Mouse (Mus musculus) myocyte (in vitro differentiated cells): Measurements from ENCODE around the gene Hao2. TPM values are rescaled to one million over a fixed set of nuclear protein-coding genes. Genes with fewer than 3 reads are reported as not detected.

ENCODE experiments used
- H3K27me3 ChIP-seq: one replicate; pipeline ENCODE4 v1.6.1; 2011; ENCODE audit not compliant: control insufficient read depth, insufficient read depth, insufficient read length
- H3K36me3 ChIP-seq: one replicate; pipeline ENCODE4 v1.6.1; 2011; ENCODE audit not compliant: control insufficient read depth, insufficient read depth
- H3K4me2 ChIP-seq: one replicate; pipeline ENCODE4 v1.6.1; 2011; ENCODE audit warnings: low read depth, control low read depth
- H3K4me3 ChIP-seq: one replicate; pipeline ENCODE4 v1.5.1; 2011; ENCODE audit warnings: mild to moderate bottlenecking, control low read depth, moderate library complexity
- H3K79me2 ChIP-seq: one replicate; pipeline ENCODE4 v1.6.1; 2011; ENCODE audit not compliant: control insufficient read depth, insufficient read depth
- H3ac ChIP-seq: one replicate; pipeline ENCODE4 v1.6.1; 2011; ENCODE audit not compliant: control insufficient read depth, insufficient read length
- CEBPB ChIP-seq: IDR thresholded peaks from 2 replicates; pipeline ENCODE4 v1.6.1; 2011; ENCODE audit warnings: mild to moderate bottlenecking, moderate library complexity; ENCODE audit not compliant: poor library complexity, insufficient read depth, severe bottlenecking
- E2F4 ChIP-seq: IDR thresholded peaks from one replicate; pipeline ENCODE4 v1.6.1; 2011; ENCODE audit warnings: mild to moderate bottlenecking, control low read depth, moderate library complexity; ENCODE audit not compliant: insufficient read depth
- MAX ChIP-seq: IDR thresholded peaks from one replicate; pipeline ENCODE4 v1.6.1; 2011; ENCODE audit warnings: low read depth, mild to moderate bottlenecking, control low read depth
- MYOD1 ChIP-seq, 3 experiments: IDR thresholded peaks; one replicate each; pipeline ENCODE4 v1.6.1; 2011; ENCODE audit warnings: control low read depth in 2 of 3, low read depth in 2 of 3, mild to moderate bottlenecking in 2 of 3, moderate library complexity in 1 of 3; ENCODE audit not compliant: insufficient read length in 2 of 3, control insufficient read depth in 1 of 3
- MYOG ChIP-seq, 3 experiments: IDR thresholded peaks; one replicate each; pipeline ENCODE4 v1.6.1; 2011; ENCODE audit warnings: control low read depth in 2 of 3, low read depth in 2 of 3, mild to moderate bottlenecking in 2 of 3; ENCODE audit not compliant: insufficient read length in 2 of 3, control insufficient read depth in 1 of 3, insufficient read depth in 1 of 3
- POLR2A ChIP-seq: IDR thresholded peaks from one replicate; pipeline ENCODE4 v1.6.1; 2011; ENCODE audit warnings: low read depth, mild to moderate bottlenecking, control low read depth, moderate library complexity; ENCODE audit not compliant: insufficient read length
- POLR2AphosphoS2 ChIP-seq: IDR thresholded peaks from one replicate; pipeline ENCODE4 v1.6.1; 2011; ENCODE audit warnings: low read depth, control low read depth; ENCODE audit not compliant: insufficient read length
- REST ChIP-seq: IDR thresholded peaks from one replicate; pipeline ENCODE4 v1.6.1; 2011; ENCODE audit warnings: mild to moderate bottlenecking, control low read depth, moderate library complexity; ENCODE audit not compliant: insufficient read depth, insufficient read length
- SRF ChIP-seq: IDR thresholded peaks from one replicate; pipeline ENCODE4 v1.6.1; 2011; ENCODE audit warnings: low read depth; ENCODE audit not compliant: control insufficient read depth, insufficient read length
- TCF12 ChIP-seq: IDR thresholded peaks from one replicate; pipeline ENCODE4 v1.6.1; 2011; ENCODE audit warnings: mild to moderate bottlenecking, control low read depth; ENCODE audit not compliant: poor library complexity, insufficient read depth, severe bottlenecking
- TCF3 ChIP-seq: IDR thresholded peaks from one replicate; pipeline ENCODE4 v1.6.1; 2011; ENCODE audit warnings: low read depth, control low read depth; ENCODE audit not compliant: insufficient read length
- USF1 ChIP-seq: IDR thresholded peaks from one replicate; pipeline ENCODE4 v1.6.1; 2011; ENCODE audit warnings: low read depth, mild to moderate bottlenecking, control low read depth, moderate library complexity
- polyA plus RNA-seq: library from polyadenylated mRNA; unstranded; fragments of >200 nt; fragmentation: generic; extraction: Trizol; gene quantifications from one replicate; pipeline ENCODE4 v1.2.1, GENCODE M21; 2012; ENCODE audit warnings: missing spikeins

Hao2 gene
- not detected for polyA plus RNA-seq

DNA sequence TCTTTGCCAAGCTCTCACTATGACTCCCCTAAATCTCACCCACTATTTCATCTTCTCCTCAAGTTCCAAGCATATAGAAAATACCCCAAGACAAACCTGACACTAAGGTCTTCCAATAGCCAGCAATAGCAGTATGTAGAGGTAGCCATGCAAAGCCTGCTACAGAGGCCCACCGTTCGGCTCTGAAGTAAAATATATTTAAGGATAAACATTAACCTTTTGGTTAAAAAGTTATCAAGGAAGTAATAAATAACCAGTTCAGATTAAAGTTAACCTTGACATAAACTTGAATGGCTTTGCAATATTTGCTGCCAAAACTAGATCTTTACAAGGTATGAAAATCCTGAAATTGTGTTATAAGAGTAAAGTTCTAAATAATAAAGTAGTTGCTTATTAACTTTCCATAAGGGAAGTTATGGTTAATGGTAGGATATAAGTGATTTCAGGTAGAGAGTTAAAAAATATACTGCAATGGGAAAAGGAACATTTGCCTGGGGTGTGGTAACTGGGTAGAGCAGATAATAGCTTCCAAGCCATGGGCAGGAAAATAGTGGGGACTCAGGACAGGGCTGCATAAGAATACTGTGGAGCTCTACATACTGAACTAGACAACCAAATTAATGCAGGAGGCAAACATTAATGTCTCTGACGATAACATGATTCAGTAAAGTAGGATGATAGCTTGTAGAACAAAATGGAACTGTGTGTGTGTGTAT lies at the start of gene Hao2:
Gene Hao2, minus strand, starts transcription at position 183 of the 716 bp plus-strand sequence.
- Histone ChIP-seq H3K36me3 (no peaks in the 10 kb centered on the region), H3K4me2 (no peak within 1 kb of the TSS), H3K79me2 (no peaks in the 10 kb centered on the region), H3K27me3 (no peaks in the 10 kb centered on the region), H3K4me3 (no peak within 1 kb of the TSS), H3ac (no peak within 1 kb of the TSS)
- TF ChIP-seq POLR2AphosphoS2 (no peak), POLR2A (no peak), MAX (no peak), MYOD1 (IDR thresholded peaks at IDR 0.05; ENCODE audit: control insufficient read depth in 1 of 3, insufficient read length in 2 of 3, low read depth in 2 of 3) (no peak), SRF (no peak), TCF3 (no peak), REST (no peak), TCF12 (no peak), MYOG (IDR thresholded peaks at IDR 0.05; ENCODE audit: control insufficient read depth in 1 of 3, insufficient read depth in 1 of 3, insufficient read length in 2 of 3, low read depth in 2 of 3) (no peak), E2F4 (no peak), USF1 (no peak), CEBPB (no peak)

DNA sequence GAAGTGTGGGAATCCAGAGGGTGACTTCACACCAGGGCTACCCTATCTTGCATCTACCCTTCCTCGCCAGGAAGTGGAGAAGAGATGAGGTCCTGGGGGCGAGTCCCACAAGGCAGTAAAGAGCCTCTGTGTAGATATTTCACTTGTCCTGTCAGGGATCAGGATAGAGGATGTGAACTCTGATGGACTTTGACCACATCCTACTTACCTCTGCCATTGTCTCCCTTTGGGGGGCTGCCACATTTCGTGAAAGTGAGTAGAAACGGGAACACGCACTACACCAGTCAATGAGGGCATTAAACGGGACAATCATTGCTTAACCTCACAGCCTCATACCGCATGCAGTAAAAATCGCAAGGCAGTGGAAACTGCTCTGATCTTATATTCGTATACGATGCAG lies 48.6 kb upstream of the Hao2 start:
- Histone ChIP-seq H3K27me3 (no peaks in the 10 kb centered on the region), H3K36me3 (no peaks in the 10 kb centered on the region), H3K4me3 (no peak overlapping the region), H3K4me2 (no peak overlapping the region), H3ac (no peak overlapping the region), H3K79me2 (no peaks in the 10 kb centered on the region)
- TF ChIP-seq POLR2AphosphoS2: no peak
- no peak for TF ChIP-seq USF1
- TF ChIP-seq MAX: no peak
- TF ChIP-seq REST: no peak
- TF ChIP-seq TCF12: no peak
- TF ChIP-seq POLR2A: no peak
- no peak for TF ChIP-seq E2F4
- TF ChIP-seq MYOG (IDR thresholded peaks at IDR 0.05; ENCODE audit: control insufficient read depth in 1 of 3, insufficient read depth in 1 of 3, insufficient read length in 2 of 3, low read depth in 2 of 3): no peak
- no peak for TF ChIP-seq TCF3
- no peak for TF ChIP-seq MYOD1 (IDR thresholded peaks at IDR 0.05; ENCODE audit: control insufficient read depth in 1 of 3, insufficient read length in 2 of 3, low read depth in 2 of 3)
- TF ChIP-seq CEBPB: no peak
- no peak for TF ChIP-seq SRF

DNA sequence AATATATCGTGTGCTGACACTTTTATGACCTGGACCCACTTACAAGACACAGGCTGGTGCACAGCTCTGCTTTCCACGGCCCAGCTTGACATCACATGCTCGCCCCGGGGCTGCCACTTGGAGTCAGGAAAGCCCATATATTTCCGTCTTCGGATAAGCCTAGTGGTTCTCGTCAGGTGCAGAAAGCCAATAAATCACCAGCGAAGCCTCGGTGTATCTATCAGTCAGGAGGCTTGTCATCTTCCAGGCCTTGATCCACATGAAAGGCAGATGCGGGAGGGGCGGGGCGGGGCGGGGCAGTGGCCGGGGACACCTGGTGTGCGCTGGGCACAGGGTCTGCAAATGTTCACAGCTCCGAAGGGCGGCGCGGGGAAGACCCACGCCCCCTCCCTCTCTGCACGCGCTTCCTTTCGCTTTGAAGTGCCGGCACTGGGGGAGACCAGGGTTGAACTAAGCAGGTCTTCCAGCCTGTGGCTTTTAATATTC lies 48.1 kb upstream of the Hao2 start:
- Histone ChIP-seq H3K27me3 (no peaks in the 10 kb centered on the region), H3K4me3 (no peak overlapping the region), H3K79me2 (no peaks in the 10 kb centered on the region), H3ac (no peak overlapping the region), H3K4me2 (no peak overlapping the region), H3K36me3 (no peaks in the 10 kb centered on the region)
- TF ChIP-seq POLR2A: no peak
- no peak for TF ChIP-seq TCF3
- TF ChIP-seq SRF: no peak

DNA sequence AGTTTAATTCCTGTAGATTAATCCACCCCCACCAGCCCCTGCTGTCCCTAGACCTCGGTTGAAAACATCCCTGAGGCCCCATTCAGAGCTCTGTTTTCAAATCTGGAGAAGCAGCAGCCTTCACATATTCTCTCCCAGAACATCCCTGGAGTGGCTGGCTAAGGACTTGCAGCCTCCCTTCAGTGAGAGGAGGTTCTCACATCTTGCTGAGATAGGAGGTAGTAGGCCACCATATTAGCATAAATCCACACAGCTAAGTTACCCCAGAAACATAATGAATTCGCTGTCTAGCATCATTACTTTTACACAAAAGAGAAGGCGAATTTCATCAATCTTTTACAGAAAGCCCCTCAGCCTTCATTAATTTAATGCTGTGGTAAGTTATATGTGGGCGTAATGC lies 47.2 kb upstream of the Hao2 start:
- Histone ChIP-seq H3K4me2 (no peak overlapping the region), H3K36me3 (no peaks in the 10 kb centered on the region), H3K79me2 (no peaks in the 10 kb centered on the region), H3K27me3 (no peaks in the 10 kb centered on the region), H3ac (no peak overlapping the region), H3K4me3 (no peak overlapping the region)
- no peak for TF ChIP-seq SRF
- no peak for TF ChIP-seq TCF12
- no peak for TF ChIP-seq REST
- no peak for TF ChIP-seq MYOD1 (IDR thresholded peaks at IDR 0.05; ENCODE audit: control insufficient read depth in 1 of 3, insufficient read length in 2 of 3, low read depth in 2 of 3)
- TF ChIP-seq MAX: no peak
- TF ChIP-seq POLR2AphosphoS2: no peak

DNA sequence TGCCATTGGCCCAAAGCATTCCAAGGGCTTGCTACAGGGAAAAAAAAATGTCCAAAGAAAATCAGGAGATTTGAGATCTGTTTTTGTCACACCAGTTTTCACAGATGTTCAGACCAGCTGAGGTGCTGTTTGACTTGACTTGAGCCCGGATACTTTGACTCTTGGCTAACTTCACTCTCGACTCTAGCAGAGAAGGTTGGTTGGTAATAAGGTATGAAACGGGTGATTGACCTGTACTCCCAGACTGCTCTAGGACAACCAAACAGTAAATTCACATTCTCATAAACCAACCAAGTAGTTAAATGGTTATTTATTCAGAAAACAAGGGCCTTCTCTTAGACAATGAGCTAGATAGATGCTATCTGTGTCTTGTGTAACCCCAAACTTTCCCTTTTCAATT lies 43.4 kb upstream of the Hao2 start:
- Histone ChIP-seq H3K36me3 (no peaks in the 10 kb centered on the region), H3K79me2 (no peaks in the 10 kb centered on the region), H3K4me2 (no peak overlapping the region), H3ac (no peak overlapping the region), H3K27me3 (no peaks in the 10 kb centered on the region), H3K4me3 (no peak overlapping the region)
- TF ChIP-seq TCF12: no peak
- no peak for TF ChIP-seq E2F4
- no peak for TF ChIP-seq REST
- no peak for TF ChIP-seq CEBPB
- no peak for TF ChIP-seq SRF
- no peak for TF ChIP-seq POLR2AphosphoS2
- no peak for TF ChIP-seq POLR2A
- no peak for TF ChIP-seq MAX
- TF ChIP-seq USF1: no peak
- TF ChIP-seq TCF3: no peak
- no peak for TF ChIP-seq MYOD1 (IDR thresholded peaks at IDR 0.05; ENCODE audit: control insufficient read depth in 1 of 3, insufficient read length in 2 of 3, low read depth in 2 of 3)
- no peak for TF ChIP-seq MYOG (IDR thresholded peaks at IDR 0.05; ENCODE audit: control insufficient read depth in 1 of 3, insufficient read depth in 1 of 3, insufficient read length in 2 of 3, low read depth in 2 of 3)
